Mouse (Mus musculus): ENCODE data around the gene Mroh3. TPM values are rescaled to one million over a fixed set of nuclear protein-coding genes. Genes with fewer than 3 reads are reported as not detected.

Gene Mroh3
- polyA plus RNA-seq, 1 experiment from 2014 or later, result not detected

DNA sequence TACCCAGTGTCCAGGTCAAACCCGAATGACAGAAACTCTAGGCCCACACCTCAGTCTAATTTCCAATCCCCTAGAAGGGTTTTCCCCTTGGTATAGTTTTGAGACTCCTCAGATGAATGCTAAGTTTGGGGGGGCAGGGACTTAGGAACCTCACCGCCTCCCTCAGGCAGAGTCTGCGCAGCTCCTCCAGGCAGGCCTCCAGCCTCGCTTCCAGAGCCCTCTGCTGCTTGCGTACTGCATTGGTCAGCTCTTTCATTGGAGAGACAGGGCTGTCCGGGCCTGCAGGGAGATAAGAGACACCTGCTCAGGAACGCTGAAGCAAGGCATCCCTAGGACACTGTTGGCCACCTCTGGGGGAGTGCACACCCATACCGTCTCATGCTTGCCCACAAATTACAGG is 14.0 kb upstream of the Mroh3 start:
- no peaks in the 10 kb centered on the region for H3K27me3 ChIP-seq (replicated peaks)
- no peak overlapping the region for H3K4me3 ChIP-seq
- H3K4me2 ChIP-seq (replicated peaks), result no peak overlapping the region
- no peak for ATAC-seq (ENCODE audit: low FRiP score, low read depth)
- no peak overlapping the region for H3K27ac ChIP-seq
- peaks cover 47% of the 10 kb centered on the region for H3K4me1 ChIP-seq
- H3K36me3 ChIP-seq, result peaks cover 34% of the 10 kb centered on the region
- no peaks in the 10 kb centered on the region for H3K9me3 ChIP-seq
- WGBS, result 94% methylated on average over 8 of the region's 8 CpGs
- no peak overlapping the region for H3K9ac ChIP-seq

DNA sequence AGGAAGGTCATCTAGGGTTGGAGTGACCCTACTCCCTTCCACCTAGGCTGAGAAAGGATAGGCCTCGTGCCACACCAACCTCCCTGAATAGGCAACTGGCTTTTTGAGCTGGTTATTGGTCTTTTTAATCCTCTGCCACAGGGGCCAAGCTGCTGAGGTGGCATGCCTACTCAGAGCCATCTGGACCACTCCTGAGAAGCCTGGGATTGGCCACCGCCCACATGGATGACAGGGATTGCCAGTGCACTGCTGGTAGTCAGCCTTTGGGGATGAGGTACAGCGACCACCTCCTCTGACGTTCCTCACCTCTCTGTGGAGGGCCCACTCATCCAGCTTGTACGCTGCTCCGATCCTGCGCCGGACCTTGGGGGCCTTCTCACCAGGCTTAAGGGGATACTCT is 13.2 kb upstream of the Mroh3 start:
- ATAC-seq (ENCODE audit: low FRiP score, low read depth), result no peak
- no peak overlapping the region for H3K4me3 ChIP-seq
- no peak overlapping the region for H3K27ac ChIP-seq
- H3K4me1 ChIP-seq, result peaks cover 39% of the 10 kb centered on the region
- WGBS, result 92% methylated on average over 8 of the region's 8 CpGs
- no peaks in the 10 kb centered on the region for H3K9me3 ChIP-seq
- H3K27me3 ChIP-seq (replicated peaks), result no peaks in the 10 kb centered on the region
- H3K36me3 ChIP-seq, result peaks cover 35% of the 10 kb centered on the region
- H3K9ac ChIP-seq, result no peak overlapping the region
- no peak overlapping the region for H3K4me2 ChIP-seq (replicated peaks)

DNA sequence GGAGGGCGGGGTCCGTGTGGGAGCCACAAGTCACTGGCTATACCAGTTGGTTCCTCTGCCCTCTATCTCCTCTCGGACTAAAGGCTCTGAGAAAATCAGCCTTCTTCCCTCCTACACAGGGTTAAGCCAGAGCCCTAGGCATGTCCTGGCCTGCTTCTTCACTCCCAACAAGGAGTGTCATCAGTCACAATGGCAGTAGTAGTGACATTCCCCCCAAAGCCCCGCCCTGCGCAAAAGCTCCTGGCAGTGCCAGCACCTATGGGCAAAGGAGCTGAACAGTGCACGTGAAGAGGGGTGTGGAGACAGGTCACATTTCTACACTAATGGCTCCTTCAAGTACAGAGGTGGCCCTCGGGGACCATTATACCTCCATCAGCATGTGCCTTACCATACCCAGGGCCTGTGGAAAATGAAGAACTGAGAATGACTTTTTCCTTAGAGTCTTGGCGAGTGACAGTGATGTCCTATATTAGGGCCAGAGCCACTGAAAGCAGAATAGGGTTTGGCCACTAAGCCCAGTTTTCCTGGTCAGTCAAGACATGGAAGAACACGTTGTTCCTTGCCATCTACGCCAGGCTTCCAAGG is 11.2 kb upstream of the Mroh3 start:
- no peak overlapping the region for H3K4me2 ChIP-seq (replicated peaks)
- 89% methylated on average over 10 of the region's 10 CpGs for WGBS
- no peaks in the 10 kb centered on the region for H3K27me3 ChIP-seq (replicated peaks)
- peaks cover 19% of the 10 kb centered on the region for H3K4me1 ChIP-seq
- peaks cover 53% of the 10 kb centered on the region for H3K36me3 ChIP-seq
- no peaks in the 10 kb centered on the region for H3K9me3 ChIP-seq
- H3K9ac ChIP-seq, result no peak overlapping the region
- ATAC-seq (ENCODE audit: low FRiP score, low read depth), result no peak
- H3K4me3 ChIP-seq, result no peak overlapping the region
- no peak overlapping the region for H3K27ac ChIP-seq

DNA sequence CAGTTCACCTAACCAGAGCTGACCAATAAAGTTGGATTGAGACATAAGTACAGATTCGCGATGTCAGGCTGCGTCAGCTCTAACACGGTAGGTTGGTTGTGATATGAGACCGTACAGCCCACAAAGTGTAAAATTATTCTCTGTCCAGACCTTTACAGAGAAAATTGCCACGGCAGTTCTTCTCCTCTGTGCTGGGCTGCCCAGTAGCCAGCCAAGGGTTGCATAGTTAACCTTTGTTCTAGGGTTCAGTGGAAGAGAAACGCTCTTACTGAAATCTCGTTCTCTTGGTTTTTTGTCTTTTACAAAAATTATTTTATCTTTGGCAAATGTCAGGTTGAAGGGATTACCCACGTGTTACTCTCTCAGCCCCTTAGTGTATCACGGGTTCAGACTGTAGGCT is 9.8 kb upstream of the Mroh3 start:
- Histone ChIP-seq H3K4me2 (replicated peaks) (no peak overlapping the region), H3K4me3 (no peak overlapping the region), H3K36me3 (peaks cover 68% of the 10 kb centered on the region), H3K4me1 (peaks cover 5% of the 10 kb centered on the region; the same call in 1 of the 2 replicates), H3K9me3 (no peaks in the 10 kb centered on the region), H3K9ac (no peak overlapping the region), H3K27ac (no peak overlapping the region), H3K27me3 (replicated peaks) (no peaks in the 10 kb centered on the region)
- ATAC-seq (ENCODE audit: low FRiP score, low read depth), result no peak
- WGBS, result 90% methylated on average over 10 of the region's 10 CpGs

DNA sequence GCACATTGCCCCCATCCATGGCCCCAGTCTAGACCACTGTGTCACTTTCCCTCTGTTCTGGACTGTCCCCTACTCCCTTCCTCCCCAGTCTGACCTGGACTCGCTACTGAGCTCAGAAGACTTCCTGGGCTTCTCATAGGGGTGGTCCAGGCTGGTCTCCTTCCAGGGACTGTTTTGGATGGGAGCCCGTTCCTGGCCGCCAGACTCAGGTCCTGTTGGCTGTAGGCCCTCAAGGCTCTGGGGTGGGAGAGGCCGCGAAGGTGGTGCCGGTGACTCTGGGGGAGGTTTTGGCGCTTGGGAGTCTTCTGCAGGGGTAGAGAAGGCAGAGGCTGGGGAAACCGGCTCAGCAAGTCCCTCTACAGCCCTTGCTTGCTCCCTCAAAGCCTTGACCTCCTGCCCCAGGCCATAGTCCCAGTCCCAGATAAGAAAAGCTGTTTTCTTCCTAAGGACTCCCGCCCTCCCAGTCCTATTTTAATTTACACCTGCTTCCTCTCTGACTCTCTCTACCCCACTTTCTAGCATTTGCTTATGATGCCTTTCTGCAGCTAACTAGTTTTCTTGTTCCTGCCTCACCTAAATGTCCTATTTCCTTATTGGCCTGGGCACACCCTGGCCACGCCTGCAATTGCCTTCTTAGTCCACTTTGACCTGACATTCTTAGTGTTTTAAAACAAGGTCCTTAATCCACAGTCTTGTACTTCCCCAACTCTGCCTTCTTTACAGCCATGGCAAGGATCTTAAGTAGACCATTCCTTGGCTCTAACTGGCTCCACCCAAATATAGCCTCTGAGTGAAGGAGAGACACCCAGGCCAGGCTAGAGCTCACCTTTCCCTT is 7.6 kb upstream of the Mroh3 start:
- H3K9me3 ChIP-seq, result no peaks in the 10 kb centered on the region
- WGBS, result 88% methylated on average over 10 of the region's 10 CpGs
- no peak overlapping the region for H3K4me2 ChIP-seq (replicated peaks)
- no peak overlapping the region for H3K9ac ChIP-seq
- peaks cover 68% of the 10 kb centered on the region for H3K36me3 ChIP-seq
- no peaks in the 10 kb centered on the region for H3K27me3 ChIP-seq (replicated peaks)
- H3K27ac ChIP-seq, result no peak overlapping the region
- H3K4me1 ChIP-seq, result peaks cover 2% of the 10 kb centered on the region; the same call in 1 of the 2 replicates
- H3K4me3 ChIP-seq, result no peak overlapping the region
- ATAC-seq (ENCODE audit: low FRiP score, low read depth), result no peak

DNA sequence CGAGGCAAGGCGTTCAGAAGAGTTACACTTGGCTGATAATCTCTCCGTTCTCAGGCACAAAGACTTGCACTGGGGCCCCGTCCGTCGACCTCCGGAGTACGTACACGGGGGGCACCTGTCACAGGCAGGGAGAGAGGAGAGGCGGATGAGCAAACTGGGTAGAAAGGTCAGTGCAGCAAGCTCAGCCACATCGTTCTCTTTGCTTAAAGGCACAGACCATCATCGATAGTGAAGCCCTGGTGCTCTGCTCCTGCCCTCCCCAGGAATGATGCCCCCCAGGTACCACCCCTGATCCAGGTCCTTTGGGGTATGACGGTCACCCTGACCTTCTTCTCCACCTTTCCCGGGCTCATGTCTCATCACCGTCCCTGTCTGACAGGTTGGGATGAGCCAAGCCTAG is 1.7 kb upstream of the Mroh3 start:
- Histone ChIP-seq H3K4me3 (no peak overlapping the region), H3K27me3 (replicated peaks) (no peaks in the 10 kb centered on the region), H3K9me3 (no peaks in the 10 kb centered on the region), H3K9ac (no peak overlapping the region), H3K36me3 (peaks cover 40% of the 10 kb centered on the region), H3K4me1 (no peaks in the 10 kb centered on the region), H3K27ac (no peak overlapping the region), H3K4me2 (replicated peaks) (no peak overlapping the region)
- ATAC-seq (ENCODE audit: low FRiP score, low read depth), result no peak
- 85% methylated on average over 15 of the region's 15 CpGs for WGBS

DNA sequence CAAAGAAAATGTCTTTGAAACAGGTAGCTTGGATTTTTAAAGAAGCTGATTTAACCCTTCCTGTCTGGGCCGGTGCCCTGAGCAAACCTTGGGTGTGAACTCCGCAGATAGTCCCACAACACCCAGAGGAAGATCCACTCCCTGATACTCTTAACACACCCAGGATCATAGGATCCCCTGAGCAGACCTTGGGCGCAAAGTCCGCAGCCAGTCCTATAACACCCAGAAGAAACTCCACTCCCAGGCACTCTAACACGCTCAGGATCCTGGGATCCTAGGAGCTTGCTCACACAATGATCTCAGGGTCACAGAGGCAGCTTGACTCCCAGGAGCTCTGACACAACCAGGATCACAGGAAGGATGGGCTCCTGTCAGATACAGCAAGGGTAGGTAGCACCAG is 22.6 kb downstream of the Mroh3 start:
- no peak overlapping the region for H3K4me3 ChIP-seq
- WGBS, result 92% methylated on average over 5 of the region's 5 CpGs
- no peak overlapping the region for H3K9ac ChIP-seq

DNA sequence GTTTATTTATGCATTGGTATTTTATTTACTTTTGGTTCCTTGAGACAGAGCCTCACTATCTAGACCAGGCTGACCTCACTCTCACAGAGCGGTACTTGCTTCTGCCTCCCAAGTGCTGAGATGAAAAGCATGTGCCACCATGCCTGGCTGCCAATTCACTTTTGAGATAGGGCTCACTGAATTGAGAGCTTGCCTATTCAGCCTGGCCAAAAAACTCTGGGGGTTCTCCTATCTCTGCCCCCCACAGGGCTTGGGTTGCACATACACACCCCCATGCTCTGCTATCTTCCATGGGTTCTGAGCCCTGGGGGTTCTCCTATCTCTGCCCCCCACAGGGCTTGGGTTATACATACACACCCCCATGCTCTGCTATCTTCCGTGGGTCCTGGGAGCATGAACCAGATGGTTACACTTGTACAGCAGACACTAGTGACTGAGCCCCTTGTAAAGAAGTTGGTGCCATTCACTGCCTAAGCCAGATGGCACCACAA is 33.1 kb downstream of the Mroh3 start:
- no peak for ATAC-seq (ENCODE audit: low FRiP score, low read depth)
- WGBS, result 74% methylated on average over 2 of the region's 2 CpGs

More for the DNA sequence above, 22.6 kb downstream of the Mroh3 start:
- Histone ChIP-seq H3K4me2 (replicated peaks) (no peak overlapping the region), H3K27me3 (replicated peaks) (no peaks in the 10 kb centered on the region), H3K4me1 (no peaks in the 10 kb centered on the region), H3K36me3 (no peaks in the 10 kb centered on the region), H3K9me3 (no peaks in the 10 kb centered on the region), H3K27ac (no peak overlapping the region)
- ATAC-seq (ENCODE audit: low FRiP score, low read depth), result no peak

DNA sequence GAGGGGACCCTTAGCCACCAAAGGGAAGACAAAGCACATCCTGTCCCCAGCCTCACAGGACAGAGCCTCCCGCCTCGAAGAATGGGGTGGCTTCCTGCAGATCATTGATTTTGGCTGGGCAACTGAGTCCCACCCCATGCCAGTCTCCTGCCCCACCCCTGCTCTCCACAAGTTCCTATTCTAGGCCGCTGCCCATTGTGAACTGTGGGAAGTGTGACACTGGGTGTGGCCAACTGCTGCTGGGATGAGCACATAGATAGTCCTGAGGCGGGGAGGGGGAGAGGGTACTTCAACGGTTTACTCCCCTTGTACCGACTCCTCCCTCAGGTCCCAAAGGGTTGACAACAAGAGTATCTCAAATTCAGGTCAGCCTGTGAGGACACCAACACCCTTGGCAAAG is 33.9 kb downstream of the Mroh3 start:
- H3K4me1 ChIP-seq, result peaks cover 11% of the 10 kb centered on the region
- H3K27me3 ChIP-seq (replicated peaks), result no peaks in the 10 kb centered on the region
- 50% methylated on average over 6 of the region's 6 CpGs for WGBS
- no peaks in the 10 kb centered on the region for H3K9me3 ChIP-seq
- H3K27ac ChIP-seq, result no peak overlapping the region
- peaks cover 33% of the 10 kb centered on the region for H3K36me3 ChIP-seq
- ATAC-seq (ENCODE audit: low FRiP score, low read depth), result no peak
- H3K4me3 ChIP-seq, result no peak overlapping the region
- H3K4me2 ChIP-seq (replicated peaks), result no peak overlapping the region
- no peak overlapping the region for H3K9ac ChIP-seq

More for the DNA sequence above, 33.1 kb downstream of the Mroh3 start:
- H3K4me2 ChIP-seq (replicated peaks), result no peak overlapping the region
- no peak overlapping the region for H3K4me3 ChIP-seq
- H3K9me3 ChIP-seq, result no peaks in the 10 kb centered on the region
- H3K9ac ChIP-seq, result no peak overlapping the region
- no peak overlapping the region for H3K27ac ChIP-seq
- peaks cover 2% of the 10 kb centered on the region; the same call in 1 of the 2 replicates for H3K4me1 ChIP-seq
- no peaks in the 10 kb centered on the region for H3K27me3 ChIP-seq (replicated peaks)
- H3K36me3 ChIP-seq, result peaks cover 25% of the 10 kb centered on the region

DNA sequence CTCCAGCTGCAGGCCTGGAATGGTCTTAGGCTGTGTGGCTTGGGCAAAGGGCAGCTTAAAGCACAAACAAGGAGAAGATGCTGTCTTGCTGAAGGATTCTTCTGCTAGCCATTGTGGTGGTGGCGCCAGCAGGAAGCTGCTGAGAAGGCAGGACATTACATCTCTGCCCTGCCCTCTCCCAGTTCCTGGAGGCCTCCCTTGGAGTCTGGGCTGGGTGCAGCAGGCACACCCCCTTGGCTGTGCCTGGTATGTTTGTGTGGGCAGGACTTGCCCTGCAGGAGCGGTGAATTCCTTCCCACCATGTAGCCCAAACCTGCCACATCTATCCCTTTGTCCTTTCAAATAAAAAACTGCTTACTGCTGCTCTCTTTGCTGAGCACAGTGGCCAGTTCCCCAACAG is 35.5 kb downstream of the Mroh3 start:
- Histone ChIP-seq H3K4me3 (no peak overlapping the region), H3K9me3 (no peaks in the 10 kb centered on the region), H3K27me3 (replicated peaks) (no peaks in the 10 kb centered on the region), H3K27ac (no peak overlapping the region), H3K9ac (no peak overlapping the region), H3K4me2 (replicated peaks) (no peak overlapping the region), H3K4me1 (peaks cover 23% of the 10 kb centered on the region), H3K36me3 (peaks cover 45% of the 10 kb centered on the region)
- no peak for ATAC-seq (ENCODE audit: low FRiP score, low read depth)
- 88% methylated on average over 2 of the region's 2 CpGs for WGBS

DNA sequence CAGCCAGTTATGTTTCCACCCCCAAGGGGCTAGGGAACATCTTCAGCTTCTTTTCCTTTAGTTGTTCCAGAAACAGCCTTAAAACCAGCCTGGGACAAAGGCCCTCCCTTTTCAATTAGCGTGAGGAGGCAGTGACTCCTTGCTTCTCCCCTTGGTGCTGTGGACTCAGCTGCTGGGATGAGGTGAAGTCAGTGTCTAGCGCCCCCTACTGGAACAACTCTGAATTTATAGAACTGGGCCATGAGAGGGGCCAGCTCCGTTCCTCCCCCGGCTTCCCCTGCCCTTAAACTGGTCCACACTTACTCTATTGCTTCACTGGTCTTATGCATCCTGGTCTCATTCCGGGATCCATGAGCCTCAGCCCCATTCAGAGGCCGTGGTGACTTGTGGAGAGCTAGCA is 37.4 kb downstream of the Mroh3 start:
- WGBS, result 36% methylated on average over 6 of the region's 6 CpGs
- Histone ChIP-seq H3K36me3 (peaks cover 63% of the 10 kb centered on the region), H3K4me1 (peaks cover 23% of the 10 kb centered on the region), H3K9ac (no peak overlapping the region), H3K27ac (no peak overlapping the region), H3K9me3 (no peaks in the 10 kb centered on the region), H3K4me3 (no peak overlapping the region), H3K27me3 (replicated peaks) (no peaks in the 10 kb centered on the region), H3K4me2 (replicated peaks) (no peak overlapping the region)
- ATAC-seq (ENCODE audit: low FRiP score, low read depth), result no peak

DNA sequence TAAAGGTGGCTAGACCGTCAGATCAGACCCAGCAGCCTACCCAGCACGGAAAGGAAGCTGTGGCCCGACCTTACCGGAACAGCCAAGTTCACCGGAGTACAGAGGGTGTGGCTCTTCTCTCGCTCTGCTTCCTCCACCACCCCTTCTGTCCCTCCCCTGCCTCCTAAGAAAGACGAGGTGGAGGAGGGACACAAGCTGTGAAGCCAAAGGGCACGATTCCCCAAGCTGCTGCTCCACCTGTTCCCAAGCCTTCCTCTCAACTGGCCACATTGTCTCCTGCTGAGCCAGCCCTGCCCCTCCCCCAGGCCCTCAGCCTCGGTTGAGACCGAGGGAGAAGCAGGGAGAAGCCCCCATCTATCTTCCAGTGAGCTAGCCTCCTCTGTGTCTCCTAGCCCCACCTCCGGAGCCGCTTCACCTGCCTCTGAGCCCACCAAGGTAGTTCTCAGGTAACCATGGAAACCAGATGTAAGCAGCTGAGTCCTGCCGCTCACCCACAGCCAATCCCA is 38.5 kb downstream of the Mroh3 start:
- Histone ChIP-seq H3K27ac (no peak overlapping the region), H3K4me1 (peaks cover 23% of the 10 kb centered on the region), H3K9ac (no peak overlapping the region), H3K27me3 (replicated peaks) (no peaks in the 10 kb centered on the region), H3K4me2 (replicated peaks) (peak overlapping the region; percentile 36), H3K36me3 (peaks cover 67% of the 10 kb centered on the region), H3K4me3 (no peak overlapping the region), H3K9me3 (no peaks in the 10 kb centered on the region)
- no peak for ATAC-seq (ENCODE audit: low FRiP score, low read depth)
- 15% methylated on average over 13 of the region's 13 CpGs for WGBS

Measured in neural tube, embryonic 12.5 days (tissue).